Mouse (Mus musculus) C2C12 (cell line): ENCODE data around the gene Cdipt.

Experiments used
- CEBPB ChIP-seq: IDR thresholded peaks from one replicate; pipeline ENCODE4 v1.6.1; 2011; ENCODE audit warnings: low read depth, mild to moderate bottlenecking, control low read depth, moderate library complexity
- CTCF ChIP-seq: IDR thresholded peaks from one replicate; pipeline ENCODE4 v1.5.1; 2011; ENCODE audit not compliant: control insufficient read depth, insufficient read depth, insufficient read length

DNA sequence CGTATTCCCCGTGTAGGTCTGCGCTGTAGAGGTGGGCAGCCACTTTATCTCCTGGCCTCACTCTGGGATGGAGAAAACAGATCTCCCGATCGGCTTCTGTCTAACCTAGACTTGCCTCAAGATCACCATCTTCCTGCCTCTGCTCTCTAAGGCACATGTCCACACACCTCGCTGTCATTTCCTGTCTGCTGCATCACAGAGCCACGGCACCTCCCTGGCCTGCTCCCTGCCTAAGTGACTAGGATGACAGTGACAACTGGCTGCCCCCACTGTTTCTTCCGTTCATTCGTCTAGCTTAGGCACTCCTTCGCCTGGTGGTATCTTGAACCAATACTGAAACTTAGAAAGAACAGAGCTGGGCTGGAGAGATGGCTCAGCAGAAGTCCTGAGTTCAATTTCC lies 23.9 kb downstream of the Cdipt start:
- TF ChIP-seq CTCF = no peak
- TF ChIP-seq CEBPB = no peak
